Mouse (Mus musculus) T-helper 17 cell (primary cell): ENCODE results near the gene Cnot2.

ENCODE experiments used
- in situ Hi-C, 2 experiments: fragments of 300-600 bp; cut with MboI, MseI; formaldehyde crosslinking; loops; 1 replicate in 1 of 2; 2 replicates in 1 of 2; pipeline ENCODE4 v1.15.1; 2025; ENCODE audit warnings: high pct_unique_total_duplicates in 2 of 2

The Cnot2 gene

GRCm38 (mm10) chr10:116562731-116563480, 18.4 kb downstream of the Cnot2 start:
- in situ Hi-C loops = loop anchor here in 1 of 2 experiments (10.0 kb wide), 1 partner anchor 1172 kb away; no protein-coding TSS in a partner anchor

- in situ Hi-C loops = loop anchor here in 1 of 2 experiments (10.0 kb wide), 1 partner anchor 1173 kb away; no protein-coding TSS in a partner anchor
These were observed 19.1 kb downstream of the Cnot2 start for GRCm38 (mm10) chr10:116562210-116562609.

GRCm38 (mm10) chr10:116559171-116559570, 22.1 kb downstream of the Cnot2 start:
- in situ Hi-C loops = no loop called here

- in situ Hi-C loops = no loop called here
These were observed 24.1 kb downstream of the Cnot2 start for GRCm38 (mm10) chr10:116557166-116557565.

- in situ Hi-C loops = no loop called here
These were observed 26.9 kb downstream of the Cnot2 start for GRCm38 (mm10) chr10:116554434-116554833.

- in situ Hi-C loops = no loop called here
These were observed 33.4 kb downstream of the Cnot2 start for GRCm38 (mm10) chr10:116547958-116548357.

- in situ Hi-C loops = no loop called here
These were observed 35.1 kb downstream of the Cnot2 start for GRCm38 (mm10) chr10:116546177-116546576.

- in situ Hi-C loops = no loop called here
These were observed 38.2 kb downstream of the Cnot2 start for GRCm38 (mm10) chr10:116543061-116543460.

- in situ Hi-C loops = no loop called here
These were observed 40.6 kb downstream of the Cnot2 start for GRCm38 (mm10) chr10:116540750-116541149.

GRCm38 (mm10) chr10:116537495-116537894, 43.8 kb downstream of the Cnot2 start:
- in situ Hi-C loops = no loop called here

- in situ Hi-C loops = no loop called here
These were observed 47.0 kb downstream of the Cnot2 start for GRCm38 (mm10) chr10:116534278-116534677.

GRCm38 (mm10) chr10:116532561-116532960, 48.8 kb downstream of the Cnot2 start:
- in situ Hi-C loops = no loop called here

- in situ Hi-C loops = no loop called here
These were observed 50.2 kb downstream of the Cnot2 start for GRCm38 (mm10) chr10:116531063-116531462.

GRCm38 (mm10) chr10:116519588-116519987, 61.7 kb downstream of the Cnot2 start:
- in situ Hi-C loops = no loop called here

- in situ Hi-C loops = no loop called here
These were observed 65.7 kb downstream of the Cnot2 start for GRCm38 (mm10) chr10:116515590-116515989.

- in situ Hi-C loops = no loop called here
These were observed 66.2 kb downstream of the Cnot2 start for GRCm38 (mm10) chr10:116515158-116515557.

- in situ Hi-C loops = no loop called here
These were observed 68.1 kb downstream of the Cnot2 start for GRCm38 (mm10) chr10:116513254-116513635.

GRCm38 (mm10) chr10:116512521-116513253, 68.6 kb downstream of the Cnot2 start:
- in situ Hi-C loops = no loop called here

- in situ Hi-C loops = no loop called here
These were observed 75.9 kb downstream of the Cnot2 start for GRCm38 (mm10) chr10:116505303-116506014.

GRCm38 (mm10) chr10:116492768-116493167, 88.5 kb downstream of the Cnot2 start:
- in situ Hi-C loops = no loop called here

- in situ Hi-C loops = no loop called here
These were observed 94.2 kb downstream of the Cnot2 start for GRCm38 (mm10) chr10:116486895-116487747.
